Mouse (Mus musculus): ENCODE results near the gene B4galnt2. TPM values are rescaled to one million over a fixed set of nuclear protein-coding genes. Genes with fewer than 3 reads are reported as not detected.
"Not testable (repeated sequence)": the region's sequence is repeated elsewhere in the genome, so short reads cannot be mapped to it uniquely, and the experiment has no call there.

The B4galnt2 gene
- total RNA-seq, 2 experiments from 2014 or later = not detected

GRCm38 (mm10) chr11:95907805-95908524 is 6.7 kb downstream of the B4galnt2 start:
- no peak for ATAC-seq (replicated peaks; ENCODE audit: low FRiP score, poor library complexity, severe bottlenecking)

- no peak for ATAC-seq (replicated peaks; ENCODE audit: low FRiP score, poor library complexity, severe bottlenecking)
Measured at GRCm38 (mm10) chr11:95904290-95904689, 10.4 kb downstream of the B4galnt2 start.

GRCm38 (mm10) chr11:95896446-95897179 is 18.1 kb downstream of the B4galnt2 start:
- no peak for ATAC-seq (replicated peaks; ENCODE audit: low FRiP score, poor library complexity, severe bottlenecking)

- ATAC-seq (replicated peaks; ENCODE audit: low FRiP score, poor library complexity, severe bottlenecking) = no peak
Measured at GRCm38 (mm10) chr11:95890462-95891051, 24.1 kb downstream of the B4galnt2 start.

GRCm38 (mm10) chr11:95879861-95880260 is 34.8 kb downstream of the B4galnt2 start:
- ATAC-seq (replicated peaks; ENCODE audit: low FRiP score, poor library complexity, severe bottlenecking) = not testable (repeated sequence)

- ATAC-seq (replicated peaks; ENCODE audit: low FRiP score, poor library complexity, severe bottlenecking) = peak; percentile 70; the same call in 1 of the 2 replicates
Measured at GRCm38 (mm10) chr11:95876296-95876695, 38.4 kb downstream of the B4galnt2 start.

- ATAC-seq (replicated peaks; ENCODE audit: low FRiP score, poor library complexity, severe bottlenecking) = no peak
Measured at GRCm38 (mm10) chr11:95875804-95876203, 38.9 kb downstream of the B4galnt2 start.

GRCm38 (mm10) chr11:95869918-95870470 is 44.7 kb downstream of the B4galnt2 start:
- ATAC-seq (replicated peaks; ENCODE audit: low FRiP score, poor library complexity, severe bottlenecking) = no peak

GRCm38 (mm10) chr11:95869442-95869841 is 45.2 kb downstream of the B4galnt2 start:
- ATAC-seq (replicated peaks; ENCODE audit: low FRiP score, poor library complexity, severe bottlenecking) = no peak

- no peak for ATAC-seq (replicated peaks; ENCODE audit: low FRiP score, poor library complexity, severe bottlenecking)
Measured at GRCm38 (mm10) chr11:95861397-95861796, 53.3 kb downstream of the B4galnt2 start.

GRCm38 (mm10) chr11:95860071-95860490 is 54.6 kb downstream of the B4galnt2 start:
- peak; percentile 47 for ATAC-seq (replicated peaks; ENCODE audit: low FRiP score, poor library complexity, severe bottlenecking)

GRCm38 (mm10) chr11:95859468-95859855 is 55.2 kb downstream of the B4galnt2 start:
- ATAC-seq (replicated peaks; ENCODE audit: low FRiP score, poor library complexity, severe bottlenecking) = peak; percentile 58

GRCm38 (mm10) chr11:95858528-95859467 is 55.9 kb downstream of the B4galnt2 start:
- ATAC-seq (replicated peaks; ENCODE audit: low FRiP score, poor library complexity, severe bottlenecking) = peak; percentile 88

GRCm38 (mm10) chr11:95857716-95858527 is 56.8 kb downstream of the B4galnt2 start:
- peak; percentile 20 for ATAC-seq (replicated peaks; ENCODE audit: low FRiP score, poor library complexity, severe bottlenecking)

- ATAC-seq (replicated peaks; ENCODE audit: low FRiP score, poor library complexity, severe bottlenecking) = no peak
Measured at GRCm38 (mm10) chr11:95857306-95857705, 57.4 kb downstream of the B4galnt2 start.

GRCm38 (mm10) chr11:95853684-95854083 is 61.0 kb downstream of the B4galnt2 start:
- no peak for ATAC-seq (replicated peaks; ENCODE audit: low FRiP score, poor library complexity, severe bottlenecking)

- no peak for ATAC-seq (replicated peaks; ENCODE audit: low FRiP score, poor library complexity, severe bottlenecking)
Measured at GRCm38 (mm10) chr11:95850898-95851297, 63.8 kb downstream of the B4galnt2 start.

- ATAC-seq (replicated peaks; ENCODE audit: low FRiP score, poor library complexity, severe bottlenecking) = no peak
Measured at GRCm38 (mm10) chr11:95844935-95845334, 69.8 kb downstream of the B4galnt2 start.
